Mouse (Mus musculus) forebrain, embryonic 11.5 days (tissue): Measurements from ENCODE around the gene Srrm2. TPM values are rescaled to one million over a fixed set of nuclear protein-coding genes. Genes with fewer than 3 reads are reported as not detected.
A peak's percentile ranks its signal among the peaks of the same experiment; 100 is the strongest.

Source experiments
- ATAC-seq: fragments of 200-750 bp; cut with Nextera tagmentation; replicated peaks from 2 replicates; pipeline ENCODE4 v1.8.0; 2017; ENCODE audit warnings: moderate TSS enrichment; ENCODE audit not compliant: low FRiP score
- DNase-seq: peaks from one replicate; pipeline ENCODE4 v3.0.0-alpha.2; 2017; ENCODE audit warnings: low spot score
- H3K27ac ChIP-seq: fragments of 300-500 bp; sonication (generic); 2 replicates; pipeline ENCODE4 v1.5.1; 2014; ENCODE audit warnings: low read depth, low read length
- H3K27me3 ChIP-seq: fragments of 300-500 bp; sonication (generic); 2 replicates; pipeline ENCODE4 v1.6.1; 2014; ENCODE audit warnings: mild to moderate bottlenecking, low read length, mixed read lengths; ENCODE audit not compliant: control insufficient read depth, insufficient read depth
- H3K36me3 ChIP-seq: fragments of 300-500 bp; sonication (generic); 2 replicates; pipeline ENCODE4 v1.6.1; 2014; ENCODE audit warnings: mild to moderate bottlenecking, low read length, moderate library complexity, mixed read lengths; ENCODE audit not compliant: control insufficient read depth, insufficient read depth
- H3K4me1 ChIP-seq: fragments of 300-500 bp; sonication (generic); replicated peaks from 2 replicates; pipeline ENCODE4 v1.6.1; 2014; ENCODE audit warnings: low read length, mixed read lengths; ENCODE audit not compliant: control insufficient read depth, insufficient read depth
- H3K4me2 ChIP-seq: fragments of 300-500 bp; sonication (generic); 2 replicates; pipeline ENCODE4 v1.6.1; 2014; ENCODE audit warnings: low read depth, mild to moderate bottlenecking, low read length, moderate library complexity, mixed read lengths; ENCODE audit not compliant: severe bottlenecking
- H3K4me3 ChIP-seq: fragments of 300-500 bp; sonication (generic); 2 replicates; pipeline ENCODE4 v1.5.1; 2014; ENCODE audit warnings: low read depth, low read length
- H3K9ac ChIP-seq: fragments of 300-500 bp; sonication (generic); 2 replicates; pipeline ENCODE4 v1.6.1; 2014; ENCODE audit warnings: low read length
- H3K9me3 ChIP-seq: fragments of 300-500 bp; sonication (generic); 2 replicates; pipeline ENCODE4 v1.6.1; 2016; ENCODE audit warnings: low read length, mixed read lengths; ENCODE audit not compliant: control insufficient read depth
- WGBS: fragments of 180-500 bp; shearing (Covaris S2); extraction: QIAGEN DNeasy Blood & Tissue Kit; methylation state at CpG from one replicate; pipeline ENCODE4 v1.1.7; 2014; 5-methylcytosine and 5-hydroxymethylcytosine counted together
- polyA plus RNA-seq: library from polyadenylated mRNA; unstranded; fragments of >200 nt; fragmentation: Nextera tagmentation; extraction: Ambion mirVana; gene quantifications from 2 replicates; pipeline ENCODE4 v1.2.1, GENCODE M21; 2014

Gene Srrm2
- polyA plus RNA-seq, 1 experiment from 2014 or later, result 541 TPM

- Histone ChIP-seq H3K4me3 (peak overlapping the region; percentile 98), H3K9ac (peak overlapping the region; percentile 95), H3K4me2 (peak overlapping the region; percentile 78), H3K9me3 (no peaks in the 10 kb centered on the region), H3K27me3 (no peaks in the 10 kb centered on the region), H3K27ac (peak overlapping the region; percentile 95), H3K36me3 (peaks cover 6% of the 10 kb centered on the region; the same call in 1 of the 2 replicates), H3K4me1 (peaks cover 12% of the 10 kb centered on the region)
- ATAC-seq (peak; percentile 70), DNase-seq (peak; percentile 95)
- WGBS, result under 1% methylated on average over 64 of the region's 83 CpGs
Measured at GRCm38 (mm10) chr17:23803366-23804041, 13.2 kb downstream of the Srrm2 start.

GRCm38 (mm10) chr17:23804426-23805085 is 14.2 kb downstream of the Srrm2 start:
- 11% methylated on average over 8 of the region's 8 CpGs for WGBS
- Histone ChIP-seq H3K27ac (no peak overlapping the region), H3K9ac (peak overlapping the region; percentile 95), H3K9me3 (no peaks in the 10 kb centered on the region), H3K36me3 (peaks cover 10% of the 10 kb centered on the region; the same call in 1 of the 2 replicates), H3K4me3 (peak overlapping the region; percentile 98), H3K4me2 (peak overlapping the region; percentile 78), H3K4me1 (peaks cover 12% of the 10 kb centered on the region), H3K27me3 (no peaks in the 10 kb centered on the region)
- DNase-seq (no peak), ATAC-seq (no peak)

GRCm38 (mm10) chr17:23806867-23807266 is 16.5 kb downstream of the Srrm2 start:
- ATAC-seq (no peak), DNase-seq (no peak)
- 88% methylated on average over 25 of the region's 25 CpGs for WGBS
- H3K36me3 ChIP-seq, result peaks cover 20% of the 10 kb centered on the region; the same call in 1 of the 2 replicates
- H3K9ac ChIP-seq, result no peak overlapping the region
- no peak overlapping the region for H3K4me3 ChIP-seq
- no peak overlapping the region for H3K4me2 ChIP-seq
- H3K27me3 ChIP-seq, result no peaks in the 10 kb centered on the region
- H3K4me1 ChIP-seq, result peaks cover 12% of the 10 kb centered on the region
- no peaks in the 10 kb centered on the region for H3K9me3 ChIP-seq
- H3K27ac ChIP-seq, result no peak overlapping the region

- H3K36me3 ChIP-seq, result peaks cover 27% of the 10 kb centered on the region; the same call in 1 of the 2 replicates
- H3K27me3 ChIP-seq, result no peaks in the 10 kb centered on the region
- ATAC-seq, result no peak
- WGBS, result 94% methylated on average over 3 of the region's 3 CpGs
- no peak overlapping the region for H3K4me3 ChIP-seq
- no peak overlapping the region for H3K4me2 ChIP-seq
- DNase-seq, result no peak
- peaks cover 10% of the 10 kb centered on the region; the same call in 1 of the 2 replicates for H3K4me1 ChIP-seq
- no peaks in the 10 kb centered on the region for H3K9me3 ChIP-seq
- no peak overlapping the region for H3K9ac ChIP-seq
- H3K27ac ChIP-seq, result no peak overlapping the region
Measured at GRCm38 (mm10) chr17:23807918-23808317, 17.6 kb downstream of the Srrm2 start.

GRCm38 (mm10) chr17:23815641-23816040 is 25.3 kb downstream of the Srrm2 start:
- no peak for DNase-seq
- Histone ChIP-seq H3K4me2 (no peak overlapping the region), H3K27me3 (no peaks in the 10 kb centered on the region), H3K9ac (no peak overlapping the region), H3K4me1 (no peaks in the 10 kb centered on the region), H3K4me3 (no peak overlapping the region), H3K27ac (no peak overlapping the region), H3K9me3 (peaks cover 21% of the 10 kb centered on the region), H3K36me3 (peaks cover 81% of the 10 kb centered on the region)
- WGBS, result 97% methylated on average over 16 of the region's 16 CpGs
- no peak for ATAC-seq

GRCm38 (mm10) chr17:23818579-23818978 is 28.2 kb downstream of the Srrm2 start:
- no peaks in the 10 kb centered on the region for H3K27me3 ChIP-seq
- H3K4me1 ChIP-seq, result no peaks in the 10 kb centered on the region
- DNase-seq (no peak), ATAC-seq (no peak)
- H3K4me2 ChIP-seq, result no peak overlapping the region
- peaks cover 85% of the 10 kb centered on the region for H3K36me3 ChIP-seq
- H3K9ac ChIP-seq, result no peak overlapping the region
- 96% methylated on average over 8 of the region's 8 CpGs for WGBS
- no peak overlapping the region for H3K27ac ChIP-seq
- H3K9me3 ChIP-seq, result peaks cover 21% of the 10 kb centered on the region
- no peak overlapping the region for H3K4me3 ChIP-seq

GRCm38 (mm10) chr17:23819235-23819634 is 28.9 kb downstream of the Srrm2 start:
- no peaks in the 10 kb centered on the region for H3K27me3 ChIP-seq
- DNase-seq, result no peak
- peaks cover 84% of the 10 kb centered on the region for H3K36me3 ChIP-seq
- ATAC-seq, result no peak
- H3K4me2 ChIP-seq, result no peak overlapping the region
- no peak overlapping the region for H3K4me3 ChIP-seq
- H3K9me3 ChIP-seq, result peaks cover 21% of the 10 kb centered on the region
- no peak overlapping the region for H3K27ac ChIP-seq
- H3K9ac ChIP-seq, result no peak overlapping the region
- H3K4me1 ChIP-seq, result no peaks in the 10 kb centered on the region
- 98% methylated on average over 25 of the region's 25 CpGs for WGBS

- no peak overlapping the region for H3K4me2 ChIP-seq
- no peak overlapping the region for H3K4me3 ChIP-seq
- no peaks in the 10 kb centered on the region for H3K4me1 ChIP-seq
- H3K27ac ChIP-seq, result no peak overlapping the region
- H3K27me3 ChIP-seq, result no peaks in the 10 kb centered on the region
- peaks cover 86% of the 10 kb centered on the region for H3K36me3 ChIP-seq
- DNase-seq (no peak), ATAC-seq (no peak)
- no peak overlapping the region for H3K9ac ChIP-seq
- H3K9me3 ChIP-seq, result peaks cover 17% of the 10 kb centered on the region
- 94% methylated on average over 5 of the region's 5 CpGs for WGBS
Measured at GRCm38 (mm10) chr17:23820731-23821130, 30.4 kb downstream of the Srrm2 start.
